Mouse (Mus musculus): ENCODE measurements around the gene Stk32b. TPM values are rescaled to one million over a fixed set of nuclear protein-coding genes. Genes with fewer than 3 reads are reported as not detected.
A peak's percentile ranks its signal among the peaks of the same experiment; 100 is the strongest.

Stk32b gene
- polyA plus RNA-seq, 1 experiment from 2014 or later: 0.03 TPM

DNA sequence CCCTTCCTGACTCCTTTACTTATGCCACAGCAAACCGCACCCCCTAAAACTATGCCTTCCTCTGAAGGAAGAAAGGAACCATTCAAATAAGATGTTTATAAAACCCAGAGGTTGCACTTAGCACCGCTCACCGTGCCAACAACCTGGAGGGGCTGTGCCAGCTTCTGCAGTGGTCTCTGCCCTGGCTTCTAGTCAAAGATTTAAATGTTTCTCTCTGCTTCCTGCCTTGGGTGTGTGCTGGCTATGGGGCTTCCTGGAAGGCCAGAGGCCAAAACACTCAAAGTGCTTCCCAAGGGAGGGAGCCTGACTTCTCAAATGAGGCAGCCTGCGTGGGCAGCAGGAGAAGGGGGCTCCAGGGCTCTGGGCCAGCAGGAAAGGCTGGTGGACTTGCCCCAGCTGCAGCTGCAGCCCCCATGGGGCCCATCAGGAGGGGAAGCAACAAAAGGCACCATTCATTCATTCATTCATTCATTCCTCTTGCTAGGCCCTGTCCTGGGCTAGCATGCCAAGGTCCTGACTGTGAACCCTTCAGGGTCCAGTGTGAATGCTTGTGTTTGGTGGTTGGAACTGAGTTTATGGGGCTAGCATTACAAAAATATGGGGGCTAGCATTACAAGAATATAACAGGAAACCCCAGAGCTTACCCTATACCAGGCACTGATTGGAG lies 8.4 kb upstream of the Stk32b start:
- ATAC-seq (no peak), DNase-seq (ENCODE audit: low read depth, low spot score) (no peak)
- POLR2A ChIA-PET: no interaction called here
- CTCF ChIA-PET: interaction anchor here (1.6 kb wide), 1 partner anchor 11 kb away, joined by 4 read pairs; no protein-coding TSS in a partner anchor
- in situ Hi-C loops (cut with MboI; ENCODE audit: low pct_unique_long_range_greater_than_20kb): no loop called here
- H3K27me3 ChIP-seq: peaks cover 26% of the 10 kb centered on the region
- TF ChIP-seq CTCF (IDR thresholded peaks at IDR 0.05): no peak

DNA sequence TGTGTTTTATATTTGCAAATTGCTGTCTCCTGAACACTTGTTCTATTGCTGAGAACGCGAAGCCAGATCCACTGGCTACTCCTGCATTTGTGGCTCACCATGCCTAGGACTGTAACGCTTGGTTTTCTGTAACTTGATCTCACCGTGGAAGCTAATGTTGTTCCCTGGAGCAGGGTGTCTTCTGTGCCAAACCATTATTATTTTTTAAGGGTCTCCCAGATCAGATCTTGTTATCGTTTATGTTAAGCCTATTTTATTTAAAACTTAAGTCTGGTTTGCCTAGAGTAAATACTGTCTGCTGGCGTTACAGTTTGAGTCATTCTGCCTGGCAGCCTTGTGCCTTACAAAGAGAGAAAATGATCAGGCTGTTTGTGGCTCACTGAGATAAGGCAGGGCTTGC lies 3.7 kb upstream of the Stk32b start:
- ATAC-seq (no peak), DNase-seq (ENCODE audit: low read depth, low spot score) (no peak)
- no peak for TF ChIP-seq CTCF (IDR thresholded peaks at IDR 0.05)
- CTCF ChIA-PET: no interaction called here
- POLR2A ChIA-PET: no interaction called here
- in situ Hi-C loops (cut with MboI; ENCODE audit: low pct_unique_long_range_greater_than_20kb): loop anchor here (25.0 kb wide), 1 partner anchor 333 kb away; no protein-coding TSS in a partner anchor
- peaks cover 39% of the 10 kb centered on the region for H3K27me3 ChIP-seq

DNA sequence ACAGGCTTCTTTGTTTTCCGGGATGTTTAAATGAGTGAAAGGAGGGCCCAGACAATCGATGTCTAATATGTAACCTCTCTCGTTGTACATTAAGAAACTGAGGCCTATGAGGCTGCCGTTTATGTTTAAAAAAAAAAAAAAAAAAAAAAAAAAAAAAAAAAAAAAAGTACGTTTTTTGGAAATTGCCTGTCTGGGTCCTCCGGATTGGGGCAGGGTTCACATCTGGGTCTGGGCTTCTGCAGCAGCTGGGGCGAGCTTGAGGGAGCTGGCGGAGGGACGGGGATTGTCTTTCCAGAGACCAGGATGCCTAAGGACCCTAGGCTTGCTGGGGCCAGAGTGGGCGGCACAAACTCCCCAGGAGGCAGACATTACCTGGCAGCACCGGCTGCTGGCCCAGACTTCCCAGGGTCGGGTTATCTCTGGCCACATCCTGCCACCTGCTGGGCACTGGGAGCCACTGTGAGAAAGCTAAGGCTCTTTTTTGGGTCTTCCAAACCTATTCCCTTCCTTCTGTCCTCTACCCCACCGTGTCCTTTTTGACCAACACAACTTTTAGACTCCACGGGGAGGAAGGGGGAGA lies 503 bp upstream of the Stk32b start:
- no peak for DNase-seq (ENCODE audit: low read depth, low spot score)
- ATAC-seq: peak; percentile 52
- peak; percentile 88 for TF ChIP-seq CTCF (IDR thresholded peaks at IDR 0.05)
- ChIA-PET POLR2A (no interaction called here), CTCF (interaction anchor here (0.6 to 2.4 kb wide), 3 partner anchors 9 to 428 kb away, joined by 4 to 5 read pairs (median 4); no protein-coding TSS in a partner anchor)
- H3K27me3 ChIP-seq: peaks cover 28% of the 10 kb centered on the region
- in situ Hi-C loops (cut with MboI; ENCODE audit: low pct_unique_long_range_greater_than_20kb): loop anchor here (5.0 to 25.0 kb wide), 2 partner anchors 330 to 420 kb away; no protein-coding TSS in a partner anchor

DNA sequence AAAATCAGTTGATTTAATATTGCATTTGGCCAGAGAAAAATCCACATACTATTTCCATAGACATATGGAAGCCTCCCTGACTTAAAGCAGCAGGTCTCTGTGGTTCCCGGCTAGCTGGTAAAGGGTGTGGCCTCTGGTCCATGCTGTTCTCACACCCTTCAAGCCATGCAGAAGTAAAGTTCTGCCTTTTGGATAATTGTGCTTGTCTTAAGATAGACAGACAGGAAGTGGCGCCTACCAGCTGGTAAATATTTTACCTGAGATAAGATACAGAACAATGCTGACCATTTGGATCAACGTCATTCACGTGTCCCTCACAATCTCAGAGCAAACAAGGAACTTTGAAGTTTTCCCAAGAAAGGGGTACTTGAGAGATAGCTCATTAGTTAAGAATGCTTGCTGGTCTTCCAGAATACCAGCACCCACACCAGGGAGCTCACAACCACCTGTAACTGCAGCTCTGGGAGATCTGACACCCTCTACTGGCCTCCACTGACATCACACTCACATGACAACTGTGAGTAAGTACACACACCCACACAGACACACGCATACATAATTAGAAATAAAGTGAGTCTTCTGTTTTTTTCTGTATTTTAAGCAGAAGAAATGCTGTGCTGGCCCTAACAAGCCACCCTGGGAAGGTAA lies 7.6 kb downstream of the Stk32b start:
- no peak for TF ChIP-seq CTCF (IDR thresholded peaks at IDR 0.05)
- CTCF ChIA-PET: interaction anchor here (1.0 kb wide), 1 partner anchor 8 kb away, joined by 3 read pairs; no protein-coding TSS in a partner anchor
- ATAC-seq (no peak), DNase-seq (ENCODE audit: low read depth, low spot score) (no peak)
- POLR2A ChIA-PET: no interaction called here
- in situ Hi-C loops (cut with MboI; ENCODE audit: low pct_unique_long_range_greater_than_20kb): loop anchor here (25.0 kb wide), 1 partner anchor 322 kb away; no protein-coding TSS in a partner anchor
- H3K27me3 ChIP-seq: peaks cover 2% of the 10 kb centered on the region

DNA sequence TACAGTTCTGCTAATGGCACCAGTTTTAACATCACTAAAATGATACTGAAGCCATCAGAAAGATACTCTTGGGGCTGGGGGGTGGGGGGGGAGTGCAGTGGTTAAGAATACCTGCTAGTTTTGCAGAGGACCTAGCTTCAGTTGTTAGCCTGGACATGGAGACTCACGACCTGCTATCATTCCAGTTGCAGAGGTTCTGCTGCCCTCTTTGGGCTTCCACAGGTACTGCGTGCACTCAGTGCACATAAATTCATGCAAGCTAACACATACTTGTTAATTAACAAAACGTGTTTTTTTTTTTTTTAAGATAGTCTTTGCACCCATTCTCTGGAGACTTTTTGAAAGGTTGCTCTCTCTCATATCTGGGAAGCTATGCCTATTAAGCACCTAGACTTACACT lies 8.8 kb downstream of the Stk32b start:
- H3K27me3 ChIP-seq: peaks cover 7% of the 10 kb centered on the region
- in situ Hi-C loops (cut with MboI; ENCODE audit: low pct_unique_long_range_greater_than_20kb): loop anchor here (25.0 kb wide), 1 partner anchor 321 kb away; no protein-coding TSS in a partner anchor
- CTCF ChIA-PET: interaction anchor here (0.9 kb wide), 1 partner anchor 10 kb away, joined by 4 read pairs; no protein-coding TSS in a partner anchor
- POLR2A ChIA-PET: interaction anchor here (0.6 kb wide), 1 partner anchor 539 kb away, joined by 3 read pairs; no protein-coding TSS in a partner anchor
- no peak for ATAC-seq
- peak; percentile 46 for TF ChIP-seq CTCF (IDR thresholded peaks at IDR 0.05)
- no peak for DNase-seq (ENCODE audit: low read depth, low spot score)

DNA sequence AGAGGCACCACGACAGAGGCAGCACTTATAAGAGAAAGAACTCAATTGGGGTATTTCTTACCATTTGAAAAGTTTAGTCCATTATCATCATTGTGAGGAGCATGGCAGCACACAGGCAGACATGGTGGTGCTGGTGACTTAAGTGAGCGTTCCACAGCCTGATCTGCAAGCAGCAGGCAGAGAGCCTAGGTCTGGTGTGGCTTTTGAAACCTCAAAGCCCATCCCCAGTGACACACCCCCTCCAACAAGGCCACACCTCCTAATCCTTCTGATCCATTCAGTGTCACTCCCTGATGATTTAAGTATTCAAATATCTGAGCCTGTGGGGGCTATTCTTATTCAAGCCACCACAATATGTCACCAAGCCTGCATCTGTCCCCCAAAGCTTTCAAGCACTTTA lies 12.0 kb downstream of the Stk32b start:
- DNase-seq (ENCODE audit: low read depth, low spot score): no peak
- CTCF ChIA-PET: no interaction called here
- POLR2A ChIA-PET: no interaction called here
- ATAC-seq: no peak
- peaks cover 20% of the 10 kb centered on the region for H3K27me3 ChIP-seq
- no peak for TF ChIP-seq CTCF (IDR thresholded peaks at IDR 0.05)
- in situ Hi-C loops (cut with MboI; ENCODE audit: low pct_unique_long_range_greater_than_20kb): loop anchor here (25.0 kb wide), 1 partner anchor 318 kb away; no protein-coding TSS in a partner anchor

DNA sequence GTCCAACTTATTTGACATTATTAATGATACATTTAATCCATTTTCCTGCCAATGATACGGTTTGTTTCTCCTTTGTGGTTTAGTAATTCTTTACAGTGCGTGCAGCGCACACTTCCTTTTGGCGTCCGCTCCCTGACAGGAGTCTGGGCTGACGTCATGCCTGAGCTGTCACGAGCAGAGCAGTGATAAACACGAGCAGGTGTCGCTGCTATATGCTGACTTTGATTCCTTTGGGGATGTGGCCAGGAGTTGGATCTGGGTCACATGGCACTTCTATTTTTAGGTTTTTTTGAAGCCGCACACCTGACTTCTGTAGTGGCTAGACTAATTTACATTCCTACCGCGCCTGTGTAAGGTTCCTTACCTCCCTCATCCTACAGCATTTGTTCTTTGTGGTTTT lies 17.2 kb downstream of the Stk32b start:
- POLR2A ChIA-PET: no interaction called here
- DNase-seq (ENCODE audit: low read depth, low spot score) (no peak), ATAC-seq (no peak)
- H3K27me3 ChIP-seq: peaks cover 22% of the 10 kb centered on the region
- in situ Hi-C loops (cut with MboI; ENCODE audit: low pct_unique_long_range_greater_than_20kb): loop anchor here (25.0 kb wide), 1 partner anchor 312 kb away; no protein-coding TSS in a partner anchor
- CTCF ChIA-PET: no interaction called here
- TF ChIP-seq CTCF (IDR thresholded peaks at IDR 0.05): no peak

DNA sequence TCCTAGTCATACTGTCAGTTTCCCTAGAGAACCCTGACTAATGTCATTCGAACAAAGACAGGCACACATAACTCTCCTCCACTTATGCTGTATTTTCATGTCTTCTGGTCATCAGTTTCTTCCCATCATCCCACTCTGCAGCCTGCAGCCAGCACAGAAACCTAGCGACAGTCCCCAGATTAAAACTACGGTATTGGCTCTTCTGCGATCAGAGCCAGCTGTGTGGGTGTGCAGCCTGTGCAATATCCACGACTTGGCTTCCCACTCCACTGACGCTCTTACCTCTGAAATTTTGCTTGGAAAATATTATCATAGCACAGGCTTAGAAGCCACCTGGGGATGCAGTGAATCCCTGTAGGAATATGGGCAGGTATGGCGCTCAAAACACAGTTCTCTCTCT lies 19.7 kb downstream of the Stk32b start:
- TF ChIP-seq CTCF (IDR thresholded peaks at IDR 0.05): no peak
- ChIA-PET CTCF (no interaction called here), POLR2A (no interaction called here)
- no peak for DNase-seq (ENCODE audit: low read depth, low spot score)
- peaks cover 20% of the 10 kb centered on the region for H3K27me3 ChIP-seq
- ATAC-seq: no peak
- in situ Hi-C loops (cut with MboI; ENCODE audit: low pct_unique_long_range_greater_than_20kb): no loop called here

DNA sequence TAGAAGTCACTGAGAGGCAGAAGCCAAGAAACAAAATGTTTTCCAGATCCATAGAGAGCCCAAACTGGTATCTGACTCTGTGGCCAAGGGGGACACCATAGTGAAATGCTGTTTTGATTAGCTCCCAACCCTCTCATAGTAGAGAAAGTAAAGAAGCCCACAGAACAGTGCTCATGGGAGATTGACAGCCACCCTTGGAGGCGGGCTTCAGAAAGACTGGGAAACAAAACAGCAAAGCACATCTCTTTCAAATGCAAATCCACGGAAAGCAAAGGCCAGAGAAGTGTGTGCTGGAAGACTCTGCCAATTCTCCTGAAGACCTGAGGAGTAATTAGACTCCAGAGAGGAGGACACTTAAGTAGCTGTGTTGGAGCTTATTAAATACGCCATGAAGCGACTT lies 21.2 kb downstream of the Stk32b start:
- in situ Hi-C loops (cut with MboI; ENCODE audit: low pct_unique_long_range_greater_than_20kb): no loop called here
- ATAC-seq: no peak

DNA sequence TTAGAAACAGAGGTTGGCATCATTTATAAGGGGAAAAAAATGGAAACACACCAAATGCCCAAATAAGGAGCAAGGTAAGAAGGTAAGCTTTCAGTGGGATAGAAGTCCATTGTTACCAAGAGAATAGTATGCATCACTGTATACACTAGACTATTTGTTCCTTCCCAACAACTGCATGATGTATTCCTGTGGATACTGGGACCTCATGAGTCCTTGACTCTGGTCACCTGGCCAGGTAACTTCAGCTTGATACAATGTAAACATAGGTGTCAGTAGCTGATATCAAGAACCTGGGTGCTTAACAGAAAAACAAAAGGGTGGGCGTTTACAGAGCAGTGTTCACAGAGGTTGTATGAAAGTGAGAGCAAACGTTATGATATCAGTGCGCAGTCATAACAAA lies 24.2 kb downstream of the Stk32b start:
- no peak for DNase-seq (ENCODE audit: low read depth, low spot score)
- in situ Hi-C loops (cut with MboI; ENCODE audit: low pct_unique_long_range_greater_than_20kb): no loop called here
- peaks cover 12% of the 10 kb centered on the region for H3K27me3 ChIP-seq
- CTCF ChIA-PET: no interaction called here
- POLR2A ChIA-PET: no interaction called here
- TF ChIP-seq CTCF (IDR thresholded peaks at IDR 0.05): no peak
- ATAC-seq: no peak

More for the DNA sequence above, 21.2 kb downstream of the Stk32b start:
- CTCF ChIA-PET: no interaction called here
- POLR2A ChIA-PET: no interaction called here
- H3K27me3 ChIP-seq: peaks cover 21% of the 10 kb centered on the region
- DNase-seq (ENCODE audit: low read depth, low spot score): no peak
- TF ChIP-seq CTCF (IDR thresholded peaks at IDR 0.05): no peak

DNA sequence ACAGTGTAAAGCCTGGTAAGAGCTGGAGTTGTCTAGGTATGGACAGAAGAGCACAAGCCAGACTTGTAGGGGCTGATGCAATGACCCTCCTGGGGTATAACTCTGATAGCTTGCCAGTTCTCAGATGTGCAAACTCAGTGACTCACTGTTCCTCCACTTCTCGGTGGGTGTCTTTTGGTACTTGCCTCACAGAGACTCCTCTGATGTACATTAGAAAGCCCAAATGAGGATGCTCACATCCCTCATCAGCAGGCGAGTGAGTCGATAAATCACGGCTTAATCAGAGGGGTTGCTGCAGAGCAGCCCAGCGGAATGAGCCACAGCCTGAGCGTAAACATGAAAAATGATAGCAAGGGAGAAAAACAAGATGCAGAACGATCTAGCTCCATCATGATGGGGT lies 46.2 kb downstream of the Stk32b start:
- no peak for ATAC-seq

More for the DNA sequence above, 46.2 kb downstream of the Stk32b start:
- in situ Hi-C loops (cut with MboI; ENCODE audit: low pct_unique_long_range_greater_than_20kb): no loop called here
- peaks cover 16% of the 10 kb centered on the region for H3K27me3 ChIP-seq
- no peak for TF ChIP-seq CTCF (IDR thresholded peaks at IDR 0.05)
- CTCF ChIA-PET: no interaction called here
- POLR2A ChIA-PET: no interaction called here
- no peak for DNase-seq (ENCODE audit: low read depth, low spot score)
